Mouse (Mus musculus) intestine, embryonic 14.5 days (tissue): ENCODE data around the gene D630045J12Rik. TPM values are rescaled to one million over a fixed set of nuclear protein-coding genes. Genes with fewer than 3 reads are reported as not detected.
A peak's percentile ranks its signal among the peaks of the same experiment; 100 is the strongest.

Experiments
- ATAC-seq: fragments of 200-750 bp; cut with Nextera tagmentation; replicated peaks from 2 replicates; pipeline ENCODE4 v1.8.0; 2017; ENCODE audit warnings: low read depth, moderate number of reproducible peaks, moderate TSS enrichment, moderate library complexity; ENCODE audit not compliant: low FRiP score, low TSS enrichment
- DNase-seq: peaks from one replicate; pipeline ENCODE4 v3.0.0-alpha.2; 2018; ENCODE audit warnings: low spot score
- H3K27ac ChIP-seq: fragments of 300-500 bp; sonication (generic); 2 replicates; pipeline ENCODE4 v1.5.1; 2014; ENCODE audit warnings: low read depth, mild to moderate bottlenecking, control low read depth
- H3K27me3 ChIP-seq: fragments of 300-500 bp; sonication (generic); replicated peaks from 2 replicates; pipeline ENCODE4 v1.6.1; 2014; ENCODE audit warnings: low read length, control low read depth; ENCODE audit not compliant: control insufficient read depth, insufficient read depth
- H3K36me3 ChIP-seq: fragments of 300-500 bp; sonication (generic); 2 replicates; pipeline ENCODE4 v1.6.1; 2014; ENCODE audit warnings: low read length, control low read depth; ENCODE audit not compliant: control insufficient read depth, insufficient read depth
- H3K4me1 ChIP-seq: fragments of 300-500 bp; sonication (generic); replicated peaks from 2 replicates; pipeline ENCODE4 v1.6.1; 2014; ENCODE audit warnings: low read length, control low read depth, mixed read lengths; ENCODE audit not compliant: control insufficient read depth, insufficient read depth
- H3K4me2 ChIP-seq: fragments of 300-500 bp; sonication (generic); 2 replicates; pipeline ENCODE4 v1.6.1; 2014; ENCODE audit warnings: low read length
- H3K4me3 ChIP-seq: fragments of 300-500 bp; sonication (generic); 2 replicates; pipeline ENCODE4 v1.5.1; 2014; ENCODE audit warnings: low read depth, low read length, control low read depth, mixed read lengths
- H3K9ac ChIP-seq: fragments of 300-500 bp; sonication (generic); 2 replicates; pipeline ENCODE4 v1.6.1; 2014; ENCODE audit warnings: mild to moderate bottlenecking, low read length
- H3K9me3 ChIP-seq: fragments of 300-500 bp; sonication (generic); 2 replicates; pipeline ENCODE4 v1.6.1; 2016; ENCODE audit warnings: low read length, control low read depth; ENCODE audit not compliant: control insufficient read depth
- WGBS: fragments of 180-500 bp; shearing (Covaris S2); extraction: QIAGEN DNeasy Blood & Tissue Kit; methylation state at CpG from one replicate; pipeline ENCODE4 v1.1.7; 2014; 5-methylcytosine and 5-hydroxymethylcytosine counted together
- polyA plus RNA-seq: library from polyadenylated mRNA; unstranded; fragments of >200 nt; fragmentation: Nextera tagmentation; extraction: Ambion mirVana; gene quantifications from 2 replicates; pipeline ENCODE4 v1.2.1, GENCODE M21; 2014

Gene D630045J12Rik
- polyA plus RNA-seq, 1 experiment from 2014 or later: 5.6 TPM

DNA sequence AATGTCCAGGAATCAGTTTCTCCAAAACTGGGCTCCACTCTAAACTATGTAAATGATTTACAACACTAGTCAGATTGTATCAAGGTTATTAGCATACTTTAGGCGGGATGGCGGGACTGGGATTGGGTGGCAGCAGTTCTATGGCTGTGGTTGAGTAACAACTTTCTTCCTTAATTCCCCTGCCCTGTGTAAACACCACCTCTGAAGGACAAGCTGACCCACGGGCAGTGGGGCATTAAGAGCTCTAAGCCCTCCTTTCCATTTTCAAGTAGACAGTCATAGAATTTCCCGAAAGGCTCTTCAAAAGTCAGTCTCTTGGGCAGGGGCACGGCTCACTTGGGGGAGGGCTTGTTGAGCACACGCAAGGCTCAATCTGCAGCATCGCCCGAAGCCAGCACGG is 142.9 kb downstream of the D630045J12Rik start:
- H3K27me3 ChIP-seq: no peaks in the 10 kb centered on the region
- H3K27ac ChIP-seq: no peak overlapping the region
- H3K36me3 ChIP-seq: no peaks in the 10 kb centered on the region
- WGBS: 56% methylated on average over 9 of the region's 9 CpGs
- no peak overlapping the region; the same call in 1 of the 2 replicates for H3K4me2 ChIP-seq
- no peak overlapping the region for H3K4me3 ChIP-seq
- no peak for ATAC-seq
- no peaks in the 10 kb centered on the region for H3K4me1 ChIP-seq
- H3K9ac ChIP-seq: no peak overlapping the region
- no peak for DNase-seq
- no peaks in the 10 kb centered on the region for H3K9me3 ChIP-seq

DNA sequence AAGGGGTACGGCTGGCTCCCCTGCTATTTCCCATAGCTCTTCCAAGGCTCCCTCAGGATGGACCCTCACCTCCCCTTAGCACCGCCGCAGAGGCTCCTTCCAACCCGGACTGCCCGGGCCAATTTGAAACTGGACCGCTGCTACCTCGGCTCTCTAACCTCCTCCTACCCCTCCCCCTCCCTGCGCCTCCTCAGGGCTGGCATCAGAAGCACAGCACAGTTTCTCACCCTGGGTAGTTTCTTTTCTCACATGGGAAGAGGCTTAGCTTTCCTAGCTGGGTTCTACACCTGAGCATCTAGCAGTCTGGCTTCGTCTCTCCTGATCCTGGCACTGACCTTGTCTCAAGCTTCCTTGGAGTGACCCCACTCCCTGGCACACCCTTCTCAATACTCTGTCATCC is 143.9 kb downstream of the D630045J12Rik start:
- no peak overlapping the region for H3K4me3 ChIP-seq
- H3K9ac ChIP-seq: no peak overlapping the region
- 14% methylated on average over 9 of the region's 9 CpGs for WGBS
- H3K9me3 ChIP-seq: no peaks in the 10 kb centered on the region
- no peaks in the 10 kb centered on the region for H3K27me3 ChIP-seq
- no peaks in the 10 kb centered on the region for H3K36me3 ChIP-seq
- no peak overlapping the region for H3K4me2 ChIP-seq
- ATAC-seq (no peak), DNase-seq (no peak)
- H3K27ac ChIP-seq: no peak overlapping the region
- H3K4me1 ChIP-seq: no peaks in the 10 kb centered on the region

DNA sequence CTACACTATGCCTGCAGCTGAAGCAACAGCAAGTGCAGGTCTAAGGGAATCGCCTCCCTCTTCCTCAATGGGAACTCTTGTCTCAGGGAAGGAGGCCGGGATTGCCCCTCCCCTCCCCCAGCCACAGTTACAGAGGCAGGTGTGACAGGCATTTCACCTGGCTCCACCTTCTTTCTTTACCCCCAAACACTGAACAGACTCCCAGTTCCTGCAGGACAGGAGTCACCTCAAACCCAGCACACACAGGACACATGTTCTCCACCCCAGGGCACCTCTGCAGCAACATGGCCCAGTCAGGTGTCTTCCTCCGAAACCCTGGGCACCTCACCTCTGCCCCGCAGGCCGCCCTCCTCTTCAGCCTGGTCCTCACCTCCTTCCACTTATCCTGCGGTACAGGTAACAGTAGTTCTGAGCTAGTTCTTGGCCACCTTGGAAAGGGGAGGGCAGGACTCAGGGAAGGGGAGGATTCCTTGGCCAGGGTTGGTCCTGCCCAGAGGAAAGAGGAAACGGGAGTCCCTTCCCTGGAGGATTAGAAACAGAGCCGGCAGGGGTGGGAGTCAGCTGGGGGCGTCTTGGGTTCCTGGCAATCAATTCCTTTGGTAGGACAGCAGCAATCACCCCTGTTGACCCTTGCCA is 144.5 kb downstream of the D630045J12Rik start, which contains the start of gene Tmem213:
Tmem213 (plus strand) TSS at position 96 of the 636 bp plus-strand sequence.
- no peaks in the 10 kb centered on the region for H3K4me1 ChIP-seq
- H3K9me3 ChIP-seq: no peaks in the 10 kb centered on the region
- no peaks in the 10 kb centered on the region for H3K27me3 ChIP-seq
- no peak within 1 kb of the TSS for H3K9ac ChIP-seq
- DNase-seq: no peak
- no peak within 1 kb of the TSS for H3K27ac ChIP-seq
- H3K4me3 ChIP-seq: no peak within 1 kb of the TSS
- no peak within 1 kb of the TSS for H3K4me2 ChIP-seq
- no peak for ATAC-seq
- WGBS: 22% methylated on average over 9 of the region's 9 CpGs
- H3K36me3 ChIP-seq: no peaks in the 10 kb centered on the region

DNA sequence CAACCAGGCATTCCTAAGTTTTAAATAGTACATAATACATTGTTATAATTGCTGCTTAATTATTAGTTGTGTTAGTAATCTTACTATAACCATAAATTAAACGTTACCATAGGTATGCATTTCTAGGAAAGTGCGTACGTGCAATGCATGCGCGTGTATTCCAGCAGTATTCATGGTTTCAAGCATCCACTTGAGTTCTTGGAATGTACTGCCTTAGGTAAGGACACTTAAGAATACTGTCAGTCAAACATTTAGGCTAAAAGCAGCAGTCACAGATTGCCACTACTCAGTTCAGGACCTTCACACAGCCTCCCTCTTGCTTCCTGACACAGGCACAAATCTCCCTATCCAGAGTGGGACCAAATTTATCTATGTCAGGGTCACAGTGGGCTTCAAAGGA is 145.4 kb downstream of the D630045J12Rik start:
- ATAC-seq (no peak), DNase-seq (no peak)
- no peak overlapping the region for H3K9ac ChIP-seq
- no peaks in the 10 kb centered on the region for H3K4me1 ChIP-seq
- 90% methylated on average over 5 of the region's 5 CpGs for WGBS
- H3K4me2 ChIP-seq: no peak overlapping the region
- no peaks in the 10 kb centered on the region for H3K27me3 ChIP-seq
- no peak overlapping the region for H3K4me3 ChIP-seq
- no peaks in the 10 kb centered on the region for H3K36me3 ChIP-seq
- H3K27ac ChIP-seq: no peak overlapping the region
- H3K9me3 ChIP-seq: no peaks in the 10 kb centered on the region

DNA sequence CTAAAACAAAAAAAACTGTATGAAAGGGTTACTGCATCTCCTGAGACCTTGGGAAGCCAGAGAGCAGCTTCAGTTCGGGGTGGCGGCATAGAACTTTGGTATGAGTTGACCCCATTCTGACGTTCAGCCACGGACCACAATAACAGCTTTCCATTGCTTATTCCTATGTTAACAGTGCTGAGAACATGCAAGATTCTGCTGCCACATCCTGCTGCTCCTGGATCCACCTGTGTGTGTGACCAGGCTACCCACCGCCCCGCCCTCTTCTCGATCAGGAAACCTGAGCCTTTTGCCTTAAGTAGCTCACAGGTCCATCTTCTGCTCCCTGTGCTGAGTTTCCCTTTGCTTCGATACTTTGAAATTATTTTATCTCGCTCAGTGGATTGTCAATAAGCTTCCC is 147.9 kb downstream of the D630045J12Rik start:
- DNase-seq: no peak
- Histone ChIP-seq H3K9me3 (no peaks in the 10 kb centered on the region), H3K27me3 (no peaks in the 10 kb centered on the region), H3K4me3 (no peak overlapping the region), H3K36me3 (no peaks in the 10 kb centered on the region), H3K27ac (no peak overlapping the region), H3K4me1 (no peaks in the 10 kb centered on the region), H3K4me2 (no peak overlapping the region), H3K9ac (no peak overlapping the region)
- 90% methylated on average over 9 of the region's 9 CpGs for WGBS
- ATAC-seq: no peak

DNA sequence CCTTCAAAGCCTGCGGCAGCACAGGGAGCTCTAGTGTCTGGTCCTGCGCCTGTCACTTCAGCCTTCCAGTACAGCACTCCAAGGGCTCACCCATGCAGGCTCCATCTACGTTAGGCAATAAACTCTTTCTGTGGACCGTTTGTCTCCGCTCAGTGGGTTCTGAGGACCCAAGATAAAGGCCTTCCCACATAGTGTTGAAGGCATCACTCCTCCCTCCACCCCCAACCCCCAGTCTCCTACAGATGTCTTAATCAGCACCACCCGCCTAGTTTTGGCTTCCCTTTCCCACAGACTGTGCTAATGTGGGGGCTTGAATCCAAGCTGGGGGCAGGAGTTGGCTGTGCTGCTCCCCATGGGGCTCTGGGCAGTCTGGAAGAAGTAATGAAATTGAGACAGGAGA is 150.0 kb downstream of the D630045J12Rik start:
- 58% methylated on average over 6 of the region's 6 CpGs for WGBS
- H3K27ac ChIP-seq: no peak overlapping the region
- no peak overlapping the region for H3K9ac ChIP-seq
- H3K4me1 ChIP-seq: no peaks in the 10 kb centered on the region
- H3K4me3 ChIP-seq: no peak overlapping the region
- no peaks in the 10 kb centered on the region for H3K9me3 ChIP-seq
- H3K4me2 ChIP-seq: no peak overlapping the region
- no peaks in the 10 kb centered on the region for H3K36me3 ChIP-seq
- DNase-seq: no peak
- no peak for ATAC-seq
- H3K27me3 ChIP-seq: no peaks in the 10 kb centered on the region

DNA sequence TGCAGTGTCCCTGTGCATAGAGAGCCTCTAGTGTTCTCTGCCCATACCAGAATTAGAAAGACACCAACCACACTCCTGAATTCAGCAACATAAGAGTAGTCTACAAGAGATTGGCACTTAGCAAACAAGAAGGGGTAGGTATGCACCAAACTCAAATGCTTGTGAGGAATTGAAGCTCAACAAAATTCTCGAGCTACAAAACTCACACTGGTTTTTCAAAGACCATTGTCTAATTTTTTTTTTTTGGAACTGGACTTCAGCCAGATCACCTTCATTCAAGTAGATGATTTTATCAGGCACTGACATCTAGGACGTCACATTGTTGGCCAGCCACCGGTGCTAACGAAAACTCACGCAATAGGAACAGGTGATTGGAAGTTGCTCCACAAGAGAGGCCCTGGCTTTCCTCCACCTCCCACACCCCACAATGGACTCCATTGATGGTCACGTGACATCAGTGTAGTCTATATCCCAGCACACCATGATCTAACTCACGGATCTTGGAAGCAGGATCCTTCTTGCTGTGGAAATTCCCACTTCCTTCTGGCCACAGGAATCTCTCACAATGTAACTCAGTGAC is 151.5 kb downstream of the D630045J12Rik start:
- H3K4me3 ChIP-seq: no peak overlapping the region
- no peaks in the 10 kb centered on the region for H3K4me1 ChIP-seq
- ATAC-seq (no peak), DNase-seq (no peak)
- H3K27ac ChIP-seq: no peak overlapping the region
- H3K27me3 ChIP-seq: no peaks in the 10 kb centered on the region
- no peaks in the 10 kb centered on the region for H3K36me3 ChIP-seq
- no peak overlapping the region for H3K4me2 ChIP-seq
- H3K9ac ChIP-seq: no peak overlapping the region
- 91% methylated on average over 7 of the region's 7 CpGs for WGBS
- no peaks in the 10 kb centered on the region for H3K9me3 ChIP-seq

DNA sequence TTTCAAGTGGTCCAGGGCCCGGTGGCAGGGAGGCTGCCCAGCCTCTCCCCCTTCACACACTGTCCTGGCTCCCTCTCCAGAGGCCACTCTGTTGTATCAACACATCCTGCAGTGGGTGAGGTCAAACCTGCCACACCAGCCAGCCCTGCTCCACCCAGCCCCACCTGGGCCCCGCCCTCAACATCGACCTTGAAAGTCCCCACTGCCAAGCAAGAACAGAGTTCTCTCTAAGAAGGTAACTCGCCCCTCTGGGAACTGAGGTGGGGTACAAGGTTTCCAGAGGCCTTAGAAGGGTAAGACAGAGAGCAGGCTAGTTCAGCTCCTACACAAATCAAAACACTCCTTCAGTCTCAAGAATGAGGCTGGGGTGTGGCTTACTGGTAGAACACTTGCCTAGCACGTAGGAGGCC is 156.8 kb downstream of the D630045J12Rik start:
- H3K36me3 ChIP-seq: no peaks in the 10 kb centered on the region
- H3K27me3 ChIP-seq: no peaks in the 10 kb centered on the region
- no peaks in the 10 kb centered on the region for H3K4me1 ChIP-seq
- ATAC-seq (peak; percentile 87), DNase-seq (peak; percentile 67)
- no peak overlapping the region for H3K4me2 ChIP-seq
- no peak overlapping the region for H3K9ac ChIP-seq
- no peaks in the 10 kb centered on the region for H3K9me3 ChIP-seq
- no peak overlapping the region for H3K4me3 ChIP-seq
- 51% methylated on average over 5 of the region's 5 CpGs for WGBS
- H3K27ac ChIP-seq: no peak overlapping the region

DNA sequence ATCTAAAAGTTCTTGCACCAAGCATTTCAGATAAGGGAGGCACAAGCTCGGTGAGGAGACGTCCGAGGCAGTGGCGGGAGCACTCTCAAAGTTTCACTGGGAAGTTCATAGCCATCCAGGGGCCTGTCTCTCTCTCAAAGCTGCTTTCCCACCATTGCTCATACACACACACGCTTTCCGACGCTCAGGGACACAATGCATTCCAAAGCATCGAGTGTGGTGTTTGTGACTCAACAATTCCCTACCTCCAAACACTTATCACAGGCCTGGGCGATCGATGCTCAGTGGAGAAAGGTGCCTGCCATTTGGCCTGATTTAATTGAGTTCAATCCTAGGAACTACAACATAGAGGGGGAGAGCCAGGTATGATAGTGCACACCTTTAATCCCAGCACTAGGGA is 159.1 kb downstream of the D630045J12Rik start:
- Histone ChIP-seq H3K27ac (no peak overlapping the region), H3K9me3 (no peaks in the 10 kb centered on the region), H3K36me3 (no peaks in the 10 kb centered on the region), H3K27me3 (no peaks in the 10 kb centered on the region), H3K9ac (no peak overlapping the region), H3K4me1 (no peaks in the 10 kb centered on the region), H3K4me3 (no peak overlapping the region), H3K4me2 (no peak overlapping the region)
- WGBS: 92% methylated on average over 10 of the region's 10 CpGs
- DNase-seq (no peak), ATAC-seq (no peak)
